17 mouse cellular contexts compared by ENCODE assay signal in the genomic region with DNA sequence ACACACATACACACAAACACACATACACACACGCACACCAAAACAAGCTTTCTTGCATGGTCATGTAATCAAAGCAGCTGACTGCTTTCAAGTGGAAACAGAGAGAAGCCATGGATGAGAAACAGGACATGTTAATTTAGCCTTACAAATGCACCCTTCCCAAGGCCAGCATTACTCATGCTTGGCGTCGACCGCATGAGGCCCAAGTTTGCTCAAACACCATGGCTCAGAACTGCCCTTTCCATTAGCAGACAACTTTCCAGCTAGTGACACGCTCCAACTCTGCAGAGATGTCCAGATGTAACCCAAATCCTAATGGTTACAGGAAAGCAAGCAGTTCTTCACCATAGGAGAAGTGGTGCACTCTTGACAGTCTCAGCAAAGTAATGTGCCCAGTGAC. TPM values are rescaled to one million over a fixed set of nuclear protein-coding genes. Genes with fewer than 3 reads are reported as not detected.
DNase-seq lines count a peak whose midpoint lies in the region; ATAC-seq lines count a peak whose summit lies in the region.
"Had no signal": no experiment of that assay in that cellular context is flagged by ENCODE, and none has a peak within 500 bp of the region (broad histone marks: within the 10 kb centered on the region; RNA-seq: fewer than 3 reads in every experiment).

No protein-coding gene starts in this region.

- no peak overlapping the region for H3K27ac ChIP-seq in hindbrain, embryonic 11.5 days (ENCODE audit: low read depth, low read length)
- H3K27ac ChIP-seq: layer of hippocampus, adult 2 months; left cerebral cortex, adult 2 months; limb, embryonic 13.5 days; liver, embryonic 15.5 days had no signal

- no peaks in the 10 kb centered on the region for H3K4me1 ChIP-seq in hindbrain, embryonic 11.5 days (replicated peaks; ENCODE audit: control insufficient read depth, insufficient read depth, low read length)
- H3K4me1 ChIP-seq: liver, embryonic 15.5 days had no signal

- no peak overlapping the region for H3K4me3 ChIP-seq in hindbrain, embryonic 11.5 days (ENCODE audit: low read depth, low read length)
- H3K4me3 ChIP-seq: layer of hippocampus, adult 2 months; left cerebral cortex, adult 2 months; limb, embryonic 13.5 days; liver, embryonic 15.5 days had no signal

- WGBS in hindbrain, embryonic 11.5 days = 97% methylated on average over 5 of the region's 5 CpGs

- H3K9ac ChIP-seq in hindbrain, embryonic 11.5 days (ENCODE audit: low read depth, low read length) = no peak overlapping the region
- H3K9ac ChIP-seq: limb, embryonic 13.5 days; liver, embryonic 15.5 days had no signal

- H3K4me2 ChIP-seq in hindbrain, embryonic 11.5 days (replicated peaks; ENCODE audit: low read depth, low read length) = no peak overlapping the region
- H3K4me2 ChIP-seq: limb, embryonic 13.5 days; liver, embryonic 15.5 days had no signal

- H3K27me3 ChIP-seq in hindbrain, embryonic 11.5 days (ENCODE audit: control insufficient read depth, insufficient read depth, low read length) = no peaks in the 10 kb centered on the region
- H3K27me3 ChIP-seq: limb, embryonic 13.5 days; liver, embryonic 15.5 days had no signal

- ATAC-seq in hindbrain, embryonic 11.5 days (ENCODE audit: low FRiP score) = no peak
- ATAC-seq: CD4-positive, CD25-positive, alpha-beta regulatory T cell, adult 4 months; forebrain, embryonic 14.5 days; inflammation-experienced regulatory T-cells, adult 6 months had no signal

- no peaks in the 10 kb centered on the region for H3K36me3 ChIP-seq in hindbrain, embryonic 11.5 days (ENCODE audit: control insufficient read depth, insufficient read depth, low read length)
- H3K36me3 ChIP-seq: limb, embryonic 13.5 days; liver, embryonic 15.5 days had no signal

- no peaks in the 10 kb centered on the region for H3K9me3 ChIP-seq in hindbrain, embryonic 11.5 days (ENCODE audit: control insufficient read depth, low read length)
- H3K9me3 ChIP-seq: limb, embryonic 13.5 days; liver, embryonic 15.5 days had no signal

- DNase-seq in lung, postnatal 14 days = peak; percentile 11
- no peak for DNase-seq in lung, postnatal 25 days (ENCODE audit: low spot score)
- DNase-seq in adrenal gland, postnatal 36 days = peak; percentile 65 to 71
- peak; percentile 60 to 70 for DNase-seq in heart, adult 9 months (ENCODE audit: low spot score in 2 of 2)
- DNase-seq in cerebellum, adult 18-20 months = no peak
- no peak for DNase-seq in hindbrain, embryonic 11.5 days (ENCODE audit: low spot score)
- no peak for DNase-seq in spleen, postnatal 14 days (ENCODE audit: low spot score in 2 of 2)
- DNase-seq: cerebellum, adult 9-11 months; midbrain, embryonic 14.5 days had no signal

RNA-seq across cellular contexts. Expression of a gene that starts 47.8 kb away (rescaled TPM):
- total RNA-seq in adrenal gland, postnatal 36 days (2021) = 1 to 10 TPM; 3.9 to 5.0 TPM
- 0.34 and 0.88 TPM in 2 replicates for polyA plus RNA-seq in hindbrain, embryonic 11.5 days (2014; fragmentation: Nextera tagmentation; extraction: Ambion mirVana)
- total RNA-seq: MEL had no signal
- polyA plus RNA-seq: liver, embryonic 15.5 days had no signal

Comparison
In these comparisons a context has a peak if more than half of its experiments do, and no peak if none do; other contexts are left out.
1. DNase-seq: peak in lung, postnatal 14 days (single experiment), adrenal gland, postnatal 36 days (2 of 2) and heart, adult 9 months (2 of 2); none in lung, postnatal 25 days (single experiment), cerebellum, adult 18-20 months (0 of 2), hindbrain, embryonic 11.5 days (single experiment) and spleen, postnatal 14 days (0 of 2).